Mouse (Mus musculus): ENCODE results near the gene Ihh. TPM values are rescaled to one million over a fixed set of nuclear protein-coding genes. Genes with fewer than 3 reads are reported as not detected.

The Ihh gene
- polyA plus RNA-seq, 1 experiment from 2014 or later: 29.2 TPM

DNA sequence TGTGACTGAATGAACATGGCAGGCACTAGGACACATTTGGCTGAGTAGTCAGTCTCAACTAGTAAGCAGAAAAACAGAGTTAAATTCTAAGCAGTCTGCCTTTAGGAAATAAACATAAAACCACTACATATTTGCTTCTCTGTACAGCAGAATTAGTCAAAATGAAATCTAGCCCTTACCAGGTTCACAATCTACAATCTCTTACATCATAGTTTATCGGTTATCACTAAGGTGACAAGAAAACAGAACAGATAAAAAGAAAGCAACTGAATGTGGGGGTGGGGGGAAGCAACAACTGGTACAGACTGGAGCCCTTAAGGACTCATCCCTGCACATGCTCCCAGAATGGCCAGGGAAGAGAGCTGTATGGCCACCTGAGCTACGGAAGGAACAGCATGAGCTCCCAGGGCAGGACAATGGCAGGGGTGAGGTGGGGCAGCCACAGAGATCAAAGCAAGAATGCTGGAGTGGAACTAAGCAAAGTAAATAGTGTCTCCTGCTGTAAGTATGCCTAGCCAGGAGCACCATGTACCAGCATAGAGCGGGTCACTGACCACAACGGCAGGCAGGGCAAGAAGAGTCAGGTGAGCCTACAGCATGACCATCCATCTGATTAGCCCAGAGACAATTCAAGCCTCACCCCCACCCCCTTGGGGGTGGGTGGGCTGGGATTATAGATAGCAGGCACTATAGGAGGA, 20.0 kb upstream of the Ihh start:
- H3K27me3 ChIP-seq (ENCODE audit: control insufficient read depth, insufficient read depth, low read length): no peaks in the 10 kb centered on the region
- H3K4me1 ChIP-seq (ENCODE audit: control insufficient read depth, insufficient read depth, low read length): no peaks in the 10 kb centered on the region
- no peak overlapping the region for H3K4me2 ChIP-seq (replicated peaks; ENCODE audit: low read depth, low read length)
- H3K9ac ChIP-seq (replicated peaks; ENCODE audit: low read depth, low read length): no peak overlapping the region
- no peak overlapping the region for H3K4me3 ChIP-seq (ENCODE audit: low read depth, low read length)
- H3K36me3 ChIP-seq (ENCODE audit: control insufficient read depth, insufficient read depth, low read length): no peaks in the 10 kb centered on the region
- peak; percentile 78 for ATAC-seq (ENCODE audit: insufficient number of reproducible peaks, insufficient read depth, low FRiP score, low read depth)
- 53% methylated on average over 4 of the region's 4 CpGs for WGBS
- no peak overlapping the region for H3K27ac ChIP-seq (ENCODE audit: low read length)
- no peaks in the 10 kb centered on the region for H3K9me3 ChIP-seq (ENCODE audit: control insufficient read depth, low read depth, low read length)

DNA sequence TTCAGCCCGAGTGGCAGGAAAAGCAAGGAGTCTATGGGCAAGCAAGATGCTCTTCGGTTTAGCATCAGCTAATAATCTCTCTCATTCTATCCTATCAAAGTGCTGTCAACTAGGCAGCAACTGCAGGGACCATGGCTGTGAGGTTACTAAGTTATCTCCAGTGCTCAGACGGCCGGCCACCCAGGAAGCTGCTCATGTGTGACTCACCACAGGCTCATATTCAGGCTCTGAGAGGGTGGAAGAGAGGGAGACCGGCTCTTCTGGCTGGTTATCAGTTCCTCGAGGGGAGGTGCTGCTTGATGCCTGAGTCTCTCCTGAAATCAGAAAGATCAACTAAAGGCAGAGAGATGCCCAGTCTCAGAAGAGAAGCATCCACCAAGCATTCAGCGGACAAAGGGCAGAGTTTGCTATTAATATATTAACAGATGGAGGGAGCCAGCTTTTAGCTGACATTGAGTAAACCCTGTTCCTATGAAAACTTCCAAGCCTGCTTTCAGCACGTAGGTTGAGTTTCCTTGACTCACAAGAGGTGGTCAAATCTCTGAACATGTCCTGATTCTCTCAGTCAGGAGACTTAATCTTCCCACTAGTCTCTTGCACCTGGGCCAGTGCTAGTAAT, 16.6 kb upstream of the Ihh start:
- H3K27ac ChIP-seq (ENCODE audit: low read length): no peak overlapping the region
- ATAC-seq (ENCODE audit: insufficient number of reproducible peaks, insufficient read depth, low FRiP score, low read depth): no peak

DNA sequence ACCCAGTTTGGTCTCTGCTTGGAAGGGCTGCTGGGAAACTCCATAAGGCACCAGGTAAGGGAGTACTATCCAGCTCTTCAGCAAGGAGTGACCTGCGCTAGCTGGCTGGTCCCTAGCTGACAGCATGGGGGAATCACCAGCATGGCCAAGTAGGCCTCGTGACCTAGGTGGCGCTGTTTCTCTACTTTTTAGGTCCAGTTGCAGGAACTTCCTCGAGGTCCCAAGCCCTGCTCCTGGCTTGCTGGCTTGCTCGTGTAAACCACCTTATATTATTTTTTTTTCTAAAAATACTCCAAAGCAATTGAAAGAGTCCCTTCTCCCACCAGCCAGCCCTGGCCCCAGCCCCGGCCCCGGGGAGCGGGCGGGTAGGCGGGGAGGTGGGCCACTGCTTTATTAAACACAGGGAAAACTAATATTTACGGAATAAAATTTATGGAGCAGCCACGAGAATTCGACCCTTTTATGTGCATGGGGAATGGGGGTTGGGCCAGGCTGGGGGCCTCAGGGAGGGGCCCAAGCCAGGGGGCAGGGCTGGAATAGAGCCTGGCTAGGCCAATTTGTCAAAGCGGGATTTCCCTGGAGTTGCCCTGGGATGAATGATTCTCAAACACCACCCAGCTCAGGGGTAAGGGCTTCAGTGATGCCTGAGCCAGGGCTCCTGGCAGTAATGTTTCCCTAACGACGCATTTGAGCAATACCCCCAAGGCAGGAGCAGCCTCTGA, 13.2 kb upstream of the Ihh start:
- 6% methylated on average over 16 of the region's 16 CpGs for WGBS
- H3K4me3 ChIP-seq (ENCODE audit: low read depth, low read length): peak overlapping the region; percentile 13
- peak; percentile 74 for ATAC-seq (ENCODE audit: insufficient number of reproducible peaks, insufficient read depth, low FRiP score, low read depth)
- H3K9me3 ChIP-seq (ENCODE audit: control insufficient read depth, low read depth, low read length): no peaks in the 10 kb centered on the region
- H3K4me2 ChIP-seq (replicated peaks; ENCODE audit: low read depth, low read length): peak overlapping the region; percentile 53
- no peak overlapping the region for H3K9ac ChIP-seq (replicated peaks; ENCODE audit: low read depth, low read length)
- H3K27me3 ChIP-seq (ENCODE audit: control insufficient read depth, insufficient read depth, low read length): no peaks in the 10 kb centered on the region
- peaks cover 9% of the 10 kb centered on the region; the same call in 1 of the 2 replicates for H3K4me1 ChIP-seq (ENCODE audit: control insufficient read depth, insufficient read depth, low read length)
- no peaks in the 10 kb centered on the region for H3K36me3 ChIP-seq (ENCODE audit: control insufficient read depth, insufficient read depth, low read length)
- peak overlapping the region; percentile 63 for H3K27ac ChIP-seq (ENCODE audit: low read length)

More for the DNA sequence above, 16.6 kb upstream of the Ihh start:
- no peaks in the 10 kb centered on the region for H3K9me3 ChIP-seq (ENCODE audit: control insufficient read depth, low read depth, low read length)
- no peaks in the 10 kb centered on the region for H3K27me3 ChIP-seq (ENCODE audit: control insufficient read depth, insufficient read depth, low read length)
- H3K4me1 ChIP-seq (ENCODE audit: control insufficient read depth, insufficient read depth, low read length): peaks cover 9% of the 10 kb centered on the region; the same call in 1 of the 2 replicates
- H3K9ac ChIP-seq (replicated peaks; ENCODE audit: low read depth, low read length): no peak overlapping the region
- no peak overlapping the region for H3K4me2 ChIP-seq (replicated peaks; ENCODE audit: low read depth, low read length)
- 36% methylated on average over 8 of the region's 8 CpGs for WGBS
- H3K36me3 ChIP-seq (ENCODE audit: control insufficient read depth, insufficient read depth, low read length): no peaks in the 10 kb centered on the region
- H3K4me3 ChIP-seq (ENCODE audit: low read depth, low read length): no peak overlapping the region

DNA sequence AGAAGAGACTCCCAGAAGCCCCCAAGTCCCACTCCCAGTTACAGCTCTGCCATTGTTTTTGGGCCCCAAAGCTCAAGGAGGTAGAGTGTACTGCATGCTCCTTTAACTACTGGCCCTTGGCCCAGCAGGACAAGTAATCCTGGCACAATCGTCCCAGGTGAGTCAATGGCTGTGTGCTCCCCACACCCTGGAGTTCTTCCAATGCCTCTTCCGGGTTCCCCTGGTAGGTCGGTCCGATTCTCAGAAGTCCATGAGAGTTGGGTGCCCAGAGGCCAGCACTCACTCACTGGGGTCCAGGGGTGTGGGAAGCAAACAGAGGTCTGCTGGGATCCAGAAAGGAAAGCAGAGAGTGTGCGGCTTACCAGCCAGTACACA, 11.4 kb upstream of the Ihh start:
- H3K4me3 ChIP-seq (ENCODE audit: low read depth, low read length): no peak overlapping the region
- H3K4me2 ChIP-seq (replicated peaks; ENCODE audit: low read depth, low read length): 0 out of 2 replicates have a peak overlapping the region, but pooled peaks have one; percentile 13
- peak overlapping the region; percentile 62; the same call in 1 of the 2 replicates for H3K27ac ChIP-seq (ENCODE audit: low read length)
- H3K9ac ChIP-seq (replicated peaks; ENCODE audit: low read depth, low read length): no peak overlapping the region
- H3K36me3 ChIP-seq (ENCODE audit: control insufficient read depth, insufficient read depth, low read length): no peaks in the 10 kb centered on the region
- H3K4me1 ChIP-seq (ENCODE audit: control insufficient read depth, insufficient read depth, low read length): peaks cover 9% of the 10 kb centered on the region; the same call in 1 of the 2 replicates
- ATAC-seq (ENCODE audit: insufficient number of reproducible peaks, insufficient read depth, low FRiP score, low read depth): no peak; the same call in 1 of the 2 replicates
- H3K27me3 ChIP-seq (ENCODE audit: control insufficient read depth, insufficient read depth, low read length): no peaks in the 10 kb centered on the region
- no peaks in the 10 kb centered on the region for H3K9me3 ChIP-seq (ENCODE audit: control insufficient read depth, low read depth, low read length)
- 70% methylated on average over 5 of the region's 5 CpGs for whole genome bisulfite sequencing

DNA sequence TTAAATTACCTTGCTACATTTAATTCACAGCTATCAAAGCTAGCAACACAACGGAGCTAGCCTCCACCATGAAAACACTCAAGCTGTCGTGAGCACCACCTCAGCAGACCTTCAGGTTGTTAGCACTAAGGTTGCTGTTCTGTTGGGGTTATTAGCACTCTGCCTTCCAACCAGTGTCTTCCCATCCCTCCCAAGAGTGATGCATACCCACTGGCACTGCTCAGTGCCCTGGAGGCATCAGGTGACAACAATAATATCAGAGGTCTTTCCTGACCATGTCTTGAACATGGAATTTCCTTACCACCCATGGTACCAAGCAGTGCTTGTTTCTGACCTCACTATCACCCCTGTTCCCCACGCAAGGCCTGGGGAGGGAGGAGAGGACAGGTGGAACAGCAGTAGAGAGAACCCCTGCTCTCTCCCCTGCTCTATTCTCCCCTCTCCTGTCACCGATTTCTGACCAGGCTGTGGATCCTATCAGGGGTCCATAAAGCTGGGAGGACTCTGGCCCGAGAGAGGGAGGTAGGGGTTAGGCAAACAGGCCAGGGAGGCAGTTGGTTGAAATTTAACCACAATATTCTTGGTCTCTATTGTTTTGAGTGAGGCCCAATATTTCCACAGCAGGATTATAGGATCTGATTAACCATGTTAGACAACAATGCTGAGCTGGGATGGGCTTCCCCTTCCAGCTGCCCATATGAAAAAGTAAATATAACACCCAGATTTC, 10.8 kb upstream of the Ihh start:
- no peak overlapping the region for H3K9ac ChIP-seq (replicated peaks; ENCODE audit: low read depth, low read length)
- H3K27me3 ChIP-seq (ENCODE audit: control insufficient read depth, insufficient read depth, low read length): no peaks in the 10 kb centered on the region
- no peak overlapping the region for H3K4me2 ChIP-seq (replicated peaks; ENCODE audit: low read depth, low read length)
- no peak overlapping the region for H3K4me3 ChIP-seq (ENCODE audit: low read depth, low read length)
- H3K9me3 ChIP-seq (ENCODE audit: control insufficient read depth, low read depth, low read length): no peaks in the 10 kb centered on the region
- 68% methylated on average over 5 of the region's 5 CpGs for WGBS
- H3K4me1 ChIP-seq (ENCODE audit: control insufficient read depth, insufficient read depth, low read length): peaks cover 9% of the 10 kb centered on the region; the same call in 1 of the 2 replicates
- H3K27ac ChIP-seq (ENCODE audit: low read length): peak overlapping the region; percentile 59; the same call in 1 of the 2 replicates
- no peaks in the 10 kb centered on the region for H3K36me3 ChIP-seq (ENCODE audit: control insufficient read depth, insufficient read depth, low read length)
- ATAC-seq (ENCODE audit: insufficient number of reproducible peaks, insufficient read depth, low FRiP score, low read depth): peak; percentile 62; the same call in 1 of the 2 replicates

DNA sequence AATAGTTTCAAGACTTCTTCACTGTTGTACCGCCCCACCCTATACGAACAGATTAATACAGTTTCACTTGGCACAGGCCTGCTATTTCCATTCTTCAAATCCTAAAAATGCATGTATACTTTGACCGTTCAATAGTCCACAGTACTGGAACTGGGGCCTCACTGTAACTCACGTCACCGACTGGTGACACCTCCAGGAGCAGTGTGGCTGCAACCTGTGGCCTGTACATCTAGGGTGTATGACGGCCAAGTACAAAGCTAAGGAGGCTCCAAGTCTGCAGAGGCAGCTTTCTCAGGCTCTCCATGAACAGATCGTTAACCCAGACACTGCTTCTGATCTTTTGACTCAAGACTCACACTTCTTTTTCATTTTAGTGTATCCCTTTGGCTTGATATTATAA, 10.2 kb upstream of the Ihh start:
- Histone ChIP-seq H3K36me3 (ENCODE audit: control insufficient read depth, insufficient read depth, low read length) (no peaks in the 10 kb centered on the region), H3K9me3 (ENCODE audit: control insufficient read depth, low read depth, low read length) (no peaks in the 10 kb centered on the region), H3K4me2 (replicated peaks; ENCODE audit: low read depth, low read length) (no peak overlapping the region), H3K27me3 (ENCODE audit: control insufficient read depth, insufficient read depth, low read length) (no peaks in the 10 kb centered on the region), H3K4me1 (ENCODE audit: control insufficient read depth, insufficient read depth, low read length) (peaks cover 9% of the 10 kb centered on the region; the same call in 1 of the 2 replicates), H3K9ac (replicated peaks; ENCODE audit: low read depth, low read length) (no peak overlapping the region), H3K4me3 (ENCODE audit: low read depth, low read length) (no peak overlapping the region), H3K27ac (ENCODE audit: low read length) (peak overlapping the region; percentile 59; the same call in 1 of the 2 replicates)
- ATAC-seq (ENCODE audit: insufficient number of reproducible peaks, insufficient read depth, low FRiP score, low read depth): no peak
- WGBS: 82% methylated on average over 7 of the region's 7 CpGs

DNA sequence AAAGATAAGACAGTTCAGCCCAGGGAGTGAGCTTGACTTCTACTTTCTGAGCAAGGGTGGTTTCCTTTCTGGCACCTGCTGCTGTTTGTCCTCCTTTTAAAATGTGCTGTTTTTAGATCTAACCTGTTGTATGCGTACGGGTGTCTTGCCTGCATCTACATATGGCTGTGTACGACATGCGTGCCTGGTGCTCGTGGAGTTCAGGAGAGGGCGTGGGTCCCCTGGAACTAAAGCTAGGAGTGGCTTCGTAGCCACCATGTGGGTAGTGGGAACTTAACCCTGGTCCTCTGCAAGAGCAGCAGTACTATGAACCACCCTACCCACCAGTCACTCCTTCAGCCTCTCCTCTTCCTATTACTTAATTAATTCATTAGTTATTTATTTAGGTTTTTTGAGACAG, 8.6 kb upstream of the Ihh start:
- Histone ChIP-seq H3K36me3 (ENCODE audit: control insufficient read depth, insufficient read depth, low read length) (no peaks in the 10 kb centered on the region), H3K9ac (replicated peaks; ENCODE audit: low read depth, low read length) (no peak overlapping the region), H3K27me3 (ENCODE audit: control insufficient read depth, insufficient read depth, low read length) (peaks cover 2% of the 10 kb centered on the region; the same call in 1 of the 2 replicates), H3K4me1 (ENCODE audit: control insufficient read depth, insufficient read depth, low read length) (peaks cover 6% of the 10 kb centered on the region; the same call in 1 of the 2 replicates), H3K4me3 (ENCODE audit: low read depth, low read length) (no peak overlapping the region), H3K9me3 (ENCODE audit: control insufficient read depth, low read depth, low read length) (no peaks in the 10 kb centered on the region), H3K27ac (ENCODE audit: low read length) (no peak overlapping the region), H3K4me2 (replicated peaks; ENCODE audit: low read depth, low read length) (no peak overlapping the region)
- ATAC-seq (ENCODE audit: insufficient number of reproducible peaks, insufficient read depth, low FRiP score, low read depth): no peak
- 78% methylated on average over 7 of the region's 7 CpGs for WGBS
